Comparison of ENCODE assay signal across 8 mouse cellular contexts in genomic region chr1:134092368-134092767, GRCm38 (mm10). TPM values are rescaled to one million over a fixed set of nuclear protein-coding genes. Genes with fewer than 3 reads are reported as not detected.
DNase-seq lines count a peak whose midpoint lies in the region; ATAC-seq and TF ChIP-seq lines count a peak whose summit lies in the region.

No protein-coding gene starts in this region.

- no peak for DNase-seq in kidney, adult 2 months
- DNase-seq in kidney, adult 11 months, result no peak
- no peak for DNase-seq in right cerebral cortex, postnatal 4 days
- no peak for DNase-seq in frontal cortex, postnatal 10 days (ENCODE audit: low spot score in 2 of 2)
- DNase-seq in testis, postnatal 14 days (ENCODE audit: low spot score), result no peak

- H3K27ac ChIP-seq in kidney, adult 2 months (ENCODE audit: insufficient read depth, low read depth, low read length), result peak overlapping the region; percentile 78
- H3K27ac ChIP-seq in brown adipose tissue, adult 24 weeks (replicated peaks; ENCODE audit: low read depth, low read length), result peak overlapping the region; percentile 91
- peak overlapping the region; percentile 85 for H3K27ac ChIP-seq in hindbrain, embryonic 13.5 days
- H3K27ac ChIP-seq in midbrain, embryonic 13.5 days, result peak overlapping the region; percentile 79

- peaks cover 10% of the 10 kb centered on the region for H3K4me1 ChIP-seq in kidney, adult 2 months (ENCODE audit: control insufficient read depth, insufficient read depth, low read length)
- peaks cover 45% of the 10 kb centered on the region for H3K4me1 ChIP-seq in brown adipose tissue, adult 24 weeks (ENCODE audit: control insufficient read depth, insufficient read depth, insufficient read length, low read length)
- H3K4me1 ChIP-seq in hindbrain, embryonic 13.5 days (replicated peaks), result peaks cover 53% of the 10 kb centered on the region
- peaks cover 51% of the 10 kb centered on the region for H3K4me1 ChIP-seq in midbrain, embryonic 13.5 days (replicated peaks)

- 44% methylated on average over 6 of the region's 6 CpGs for WGBS in kidney, adult 2 months
- WGBS in hindbrain, embryonic 13.5 days, result 37% methylated on average over 6 of the region's 6 CpGs
- WGBS in midbrain, embryonic 13.5 days, result 29% methylated on average over 6 of the region's 6 CpGs

- TF ChIP-seq CTCF in kidney, adult 2 months (conservative IDR thresholded peaks at IDR 0.05; ENCODE audit: insufficient read depth, insufficient read length, low read depth, low read length), result no peak

- no peaks in the 10 kb centered on the region for H3K9me3 ChIP-seq in hindbrain, embryonic 13.5 days
- no peaks in the 10 kb centered on the region for H3K9me3 ChIP-seq in midbrain, embryonic 13.5 days

- peak overlapping the region; percentile 81 for H3K4me2 ChIP-seq in hindbrain, embryonic 13.5 days
- H3K4me2 ChIP-seq in midbrain, embryonic 13.5 days (replicated peaks), result peak overlapping the region; percentile 77

- no peaks in the 10 kb centered on the region for H3K36me3 ChIP-seq in kidney, adult 2 months (ENCODE audit: control insufficient read depth, insufficient read depth, low read length)
- no peaks in the 10 kb centered on the region for H3K36me3 ChIP-seq in hindbrain, embryonic 13.5 days
- no peaks in the 10 kb centered on the region for H3K36me3 ChIP-seq in midbrain, embryonic 13.5 days

- peak overlapping the region; percentile 81 for H3K9ac ChIP-seq in hindbrain, embryonic 13.5 days
- H3K9ac ChIP-seq in midbrain, embryonic 13.5 days (replicated peaks), result peak overlapping the region; percentile 74

- TF ChIP-seq POLR2A in kidney, adult 2 months (IDR thresholded peaks at IDR 0.05; ENCODE audit: low read depth, low read length), result no peak

- ATAC-seq in hindbrain, embryonic 13.5 days (ENCODE audit: low FRiP score), result no peak
- ATAC-seq in midbrain, embryonic 13.5 days, result no peak

- no peaks in the 10 kb centered on the region for H3K27me3 ChIP-seq in kidney, adult 2 months (replicated peaks; ENCODE audit: control insufficient read depth, insufficient read depth, low read length)
- 0 out of 2 replicates have a peak, but pooled peaks cover 4% of the 10 kb centered on the region for H3K27me3 ChIP-seq in hindbrain, embryonic 13.5 days
- no peaks in the 10 kb centered on the region for H3K27me3 ChIP-seq in midbrain, embryonic 13.5 days

- no peak overlapping the region for H3K4me3 ChIP-seq in kidney, adult 2 months (ENCODE audit: insufficient read depth, low read depth, low read length)
- H3K4me3 ChIP-seq in brown adipose tissue, adult 24 weeks (ENCODE audit: insufficient read depth, low read depth, low read length), result peak overlapping the region; percentile 1
- peak overlapping the region; percentile 47 for H3K4me3 ChIP-seq in hindbrain, embryonic 13.5 days
- peak overlapping the region; percentile 46 for H3K4me3 ChIP-seq in midbrain, embryonic 13.5 days (replicated peaks)

RNA-seq across cellular contexts. Expression of gene Btg2, which starts 13.4 kb away (rescaled TPM):
- polyA plus RNA-seq in kidney, adult 2 months (2012; rRNA removed), result 20.3 and 23.7 TPM in 2 replicates
- polyA plus RNA-seq in brown adipose tissue, adult 24 weeks (2012; ENCODE audit: insufficient read depth, insufficient read length, missing spikeins), result 16.6 and 53.4 TPM in 2 replicates
- 57.4 and 63.4 TPM in 2 replicates for polyA plus RNA-seq in hindbrain, embryonic 13.5 days (2015; fragmentation: Nextera tagmentation; extraction: Ambion mirVana)
- 109 and 110 TPM in 2 replicates for polyA plus RNA-seq in midbrain, embryonic 13.5 days (2015; fragmentation: Nextera tagmentation; extraction: Ambion mirVana)

RNA-seq across cellular contexts. Expression of gene Chit1, which starts 18.7 kb away (rescaled TPM):
- not detected in 2 replicates for polyA plus RNA-seq in kidney, adult 2 months (2012; rRNA removed)
- not detected in 2 replicates for polyA plus RNA-seq in brown adipose tissue, adult 24 weeks (2012; ENCODE audit: insufficient read depth, insufficient read length, missing spikeins)
- 0.30 and 0.35 TPM in 2 replicates for polyA plus RNA-seq in hindbrain, embryonic 13.5 days (2015; fragmentation: Nextera tagmentation; extraction: Ambion mirVana)
- polyA plus RNA-seq in midbrain, embryonic 13.5 days (2015; fragmentation: Nextera tagmentation; extraction: Ambion mirVana), result 0.09 and 0.27 TPM in 2 replicates

RNA-seq across cellular contexts. Expression of gene Fmod, which starts 55.3 kb away (rescaled TPM):
- polyA plus RNA-seq in kidney, adult 2 months (2012; rRNA removed), result 9.7 and 11.9 TPM in 2 replicates
- 0.38 and 0.55 TPM in 2 replicates for polyA plus RNA-seq in brown adipose tissue, adult 24 weeks (2012; ENCODE audit: insufficient read depth, insufficient read length, missing spikeins)
- polyA plus RNA-seq in hindbrain, embryonic 13.5 days (2015; fragmentation: Nextera tagmentation; extraction: Ambion mirVana), result 7.3 and 7.6 TPM in 2 replicates
- 5.5 and 5.7 TPM in 2 replicates for polyA plus RNA-seq in midbrain, embryonic 13.5 days (2015; fragmentation: Nextera tagmentation; extraction: Ambion mirVana)
